Mouse (Mus musculus): ENCODE data around the gene Klk10. TPM values are rescaled to one million over a fixed set of nuclear protein-coding genes. Genes with fewer than 3 reads are reported as not detected.

Gene Klk10
- polyA plus RNA-seq, 1 experiment, result not detected

DNA sequence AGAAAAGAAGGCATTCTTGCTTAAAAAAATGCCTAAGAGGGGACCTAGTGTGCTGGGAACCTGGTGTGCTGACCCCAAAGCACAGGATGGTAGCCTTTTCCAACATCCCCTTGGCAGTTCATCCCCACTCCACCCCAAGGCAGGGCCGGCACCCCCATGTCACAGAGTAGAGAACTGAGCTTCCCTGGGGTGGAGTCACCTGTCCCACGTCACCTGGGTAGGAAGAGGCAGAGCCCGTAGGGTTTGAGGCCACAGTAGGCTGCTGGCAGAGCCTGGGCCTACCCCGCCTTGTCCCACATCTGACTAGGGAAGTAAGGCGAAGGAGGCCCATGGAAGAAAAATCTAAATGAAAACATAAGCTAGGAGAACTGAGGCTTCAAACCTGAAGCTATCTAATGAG is 6.5 kb upstream of the Klk10 start, which contains the start of gene Klk11:
Gene Klk11, plus strand, starts transcription at position 241 of the 400 bp plus-strand sequence.
- Histone ChIP-seq H3K4me3 (replicated peaks; ENCODE audit: control insufficient read depth, low read depth, low read length) (no peak within 1 kb of the TSS), H3K4me1 (ENCODE audit: control insufficient read depth, insufficient read depth, low read length) (no peaks in the 10 kb centered on the region), H3K27ac (ENCODE audit: control insufficient read depth, insufficient read depth, low read depth, low read length, poor library complexity) (no peak within 1 kb of the TSS)
- TF ChIP-seq CTCF (IDR thresholded peaks at IDR 0.05; ENCODE audit: control insufficient read depth, insufficient read depth, low read length), result no peak
- 74% methylated on average over 5 of the region's 5 CpGs for WGBS

DNA sequence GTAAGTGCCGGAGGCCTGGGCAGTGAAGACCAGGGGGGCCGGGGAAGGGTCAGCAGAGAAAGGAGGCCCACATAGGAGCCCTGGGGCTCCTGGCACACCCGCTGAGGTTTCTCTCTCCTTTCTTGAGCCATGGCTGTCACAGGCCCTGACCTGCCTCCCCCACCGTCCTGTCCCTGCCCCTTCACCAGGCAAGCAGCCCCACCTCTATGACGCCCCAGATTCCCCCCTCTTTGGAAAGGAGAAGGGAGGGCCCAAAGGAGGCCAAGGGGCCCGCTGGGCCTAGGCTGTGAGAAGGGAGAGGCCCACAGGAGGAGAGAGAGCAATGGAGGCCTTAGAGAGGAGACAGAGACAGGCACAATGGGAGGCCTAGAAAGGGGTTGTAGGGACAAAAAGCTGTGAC is 6.0 kb upstream of the Klk10 start:
- Histone ChIP-seq H3K4me3 (replicated peaks; ENCODE audit: control insufficient read depth, low read depth, low read length) (no peak overlapping the region), H3K27ac (ENCODE audit: control insufficient read depth, insufficient read depth, low read depth, low read length, poor library complexity) (no peak overlapping the region), H3K4me1 (ENCODE audit: control insufficient read depth, insufficient read depth, low read length) (no peaks in the 10 kb centered on the region)
- WGBS, result 74% methylated on average over 6 of the region's 6 CpGs
- TF ChIP-seq POLR2A (IDR thresholded peaks at IDR 0.05; ENCODE audit: borderline replicate concordance, control insufficient read depth, low read depth, low read length) (no peak), CTCF (IDR thresholded peaks at IDR 0.05; ENCODE audit: control insufficient read depth, insufficient read depth, low read length) (no peak)

DNA sequence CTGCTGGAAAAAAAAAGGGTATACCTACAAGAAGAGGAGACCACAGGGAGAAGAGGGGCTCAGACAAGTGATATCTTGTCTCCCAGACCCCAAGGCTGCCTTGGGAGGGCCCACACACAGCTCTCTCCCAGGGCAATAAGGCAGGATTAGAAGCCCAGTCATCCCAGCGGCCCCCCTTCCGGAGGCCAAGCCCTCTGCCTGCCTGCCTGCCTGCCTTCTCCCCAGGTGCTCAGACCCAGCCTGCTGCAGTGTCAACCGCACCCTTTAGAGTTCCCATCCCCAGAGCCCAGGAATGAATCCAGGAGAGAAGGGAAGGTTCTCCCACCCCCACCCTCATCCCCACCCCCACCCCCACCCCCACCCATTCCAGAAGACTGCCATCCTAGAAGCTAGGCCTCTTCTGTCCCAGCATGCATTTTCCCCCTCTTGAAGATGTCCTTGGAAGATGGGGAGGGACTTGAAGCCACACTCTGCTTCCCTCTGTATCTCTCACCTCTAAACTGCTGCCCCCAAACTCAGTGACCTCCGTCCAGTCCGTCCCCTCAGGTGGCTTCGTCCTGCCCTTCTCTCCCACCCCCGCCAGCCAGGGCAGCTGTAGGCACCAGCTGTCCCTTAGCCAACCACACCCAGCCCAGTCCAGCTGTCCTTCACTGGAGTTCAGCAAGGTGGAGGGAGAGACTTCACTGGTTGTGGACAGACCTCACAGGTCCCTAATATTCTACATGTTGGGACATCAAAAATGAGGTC is 5.4 kb upstream of the Klk10 start:
- 74% methylated on average over 7 of the region's 7 CpGs for WGBS
- TF ChIP-seq CTCF (IDR thresholded peaks at IDR 0.05; ENCODE audit: control insufficient read depth, insufficient read depth, low read length) (no peak), POLR2A (IDR thresholded peaks at IDR 0.05; ENCODE audit: borderline replicate concordance, control insufficient read depth, low read depth, low read length) (no peak)
- Histone ChIP-seq H3K4me1 (ENCODE audit: control insufficient read depth, insufficient read depth, low read length) (no peaks in the 10 kb centered on the region), H3K27ac (ENCODE audit: control insufficient read depth, insufficient read depth, low read depth, low read length, poor library complexity) (no peak overlapping the region), H3K4me3 (replicated peaks; ENCODE audit: control insufficient read depth, low read depth, low read length) (no peak overlapping the region)

DNA sequence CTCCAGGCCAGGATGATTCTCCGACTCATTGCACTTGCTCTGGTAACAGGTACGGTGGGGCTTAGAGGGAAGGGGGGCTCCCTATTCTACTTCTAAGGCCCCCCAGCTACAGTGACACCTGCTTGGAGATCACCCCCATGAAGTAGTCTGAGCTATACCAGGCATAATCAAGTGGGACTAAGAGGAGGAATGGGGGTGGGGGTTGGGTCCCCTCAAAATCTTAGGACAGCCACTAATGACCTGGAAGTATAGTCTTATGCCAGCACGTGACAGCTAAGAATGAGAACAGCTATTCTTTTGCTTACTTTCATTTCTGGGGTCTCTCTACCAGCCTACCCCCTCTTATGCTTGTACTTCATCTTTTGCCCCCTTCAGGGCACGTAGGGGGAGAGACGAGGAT is 4.3 kb upstream of the Klk10 start:
- Histone ChIP-seq H3K4me1 (ENCODE audit: control insufficient read depth, insufficient read depth, low read length) (no peaks in the 10 kb centered on the region), H3K4me3 (replicated peaks; ENCODE audit: control insufficient read depth, low read depth, low read length) (no peak overlapping the region), H3K27ac (ENCODE audit: control insufficient read depth, insufficient read depth, low read depth, low read length, poor library complexity) (no peak overlapping the region)
- TF ChIP-seq CTCF (IDR thresholded peaks at IDR 0.05; ENCODE audit: control insufficient read depth, insufficient read depth, low read length) (no peak), POLR2A (IDR thresholded peaks at IDR 0.05; ENCODE audit: borderline replicate concordance, control insufficient read depth, low read depth, low read length) (no peak)
- WGBS, result 82% methylated on average over 5 of the region's 5 CpGs

DNA sequence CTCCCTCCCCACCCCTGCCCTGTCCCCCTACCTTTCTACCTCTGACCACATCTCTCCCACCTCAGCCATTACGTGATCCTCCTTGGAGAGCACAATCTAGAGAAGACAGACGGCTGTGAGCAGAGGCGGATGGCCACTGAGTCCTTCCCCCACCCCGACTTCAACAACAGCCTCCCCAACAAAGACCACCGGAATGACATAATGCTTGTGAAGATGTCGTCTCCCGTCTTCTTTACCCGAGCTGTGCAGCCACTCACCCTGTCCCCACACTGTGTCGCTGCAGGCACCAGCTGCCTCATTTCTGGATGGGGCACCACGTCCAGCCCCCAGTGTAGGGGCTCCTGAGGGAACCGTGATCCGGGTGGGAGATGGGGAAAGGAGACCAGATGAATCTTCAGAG is 3.4 kb upstream of the Klk10 start:
- Histone ChIP-seq H3K27ac (ENCODE audit: control insufficient read depth, insufficient read depth, low read depth, low read length, poor library complexity) (no peak overlapping the region), H3K4me1 (ENCODE audit: control insufficient read depth, insufficient read depth, low read length) (no peaks in the 10 kb centered on the region), H3K4me3 (replicated peaks; ENCODE audit: control insufficient read depth, low read depth, low read length) (no peak overlapping the region)
- TF ChIP-seq POLR2A (IDR thresholded peaks at IDR 0.05; ENCODE audit: borderline replicate concordance, control insufficient read depth, low read depth, low read length) (no peak), CTCF (IDR thresholded peaks at IDR 0.05; ENCODE audit: control insufficient read depth, insufficient read depth, low read length) (no peak)
- WGBS, result 80% methylated on average over 12 of the region's 12 CpGs

DNA sequence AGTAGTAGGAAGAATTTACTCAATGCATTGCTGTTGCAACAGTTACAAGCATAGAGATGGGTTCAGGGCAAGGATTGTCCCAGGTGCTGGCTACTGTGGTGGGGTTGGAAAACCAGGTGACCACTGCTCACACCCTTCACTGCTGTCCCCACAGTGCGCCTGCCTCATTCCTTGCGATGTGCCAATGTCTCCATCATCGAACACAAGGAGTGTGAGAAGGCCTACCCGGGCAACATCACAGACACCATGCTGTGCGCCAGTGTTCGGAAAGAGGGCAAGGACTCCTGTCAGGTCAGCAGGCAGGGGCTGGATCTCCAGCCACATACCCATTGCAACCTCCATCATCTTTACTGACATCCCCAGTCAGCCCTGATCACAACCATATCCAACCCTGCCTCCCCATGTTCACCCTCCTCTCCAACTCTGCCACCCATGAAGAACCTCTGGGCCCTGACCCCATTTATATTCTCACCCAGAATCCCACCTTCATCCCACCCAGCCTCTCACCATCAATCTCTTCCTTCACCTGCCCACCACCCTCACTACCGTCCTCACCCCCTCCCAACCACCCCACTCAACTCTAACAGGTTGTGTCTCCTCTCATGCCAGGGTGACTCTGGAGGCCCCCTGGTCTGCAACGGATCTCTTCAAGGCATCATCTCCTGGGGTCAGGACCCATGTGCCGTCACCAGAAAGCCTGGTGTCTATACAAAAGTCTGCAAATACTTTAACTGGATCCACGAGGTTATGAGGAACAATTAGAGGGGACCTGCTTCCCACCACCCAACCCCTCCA is 2.5 kb upstream of the Klk10 start:
- TF ChIP-seq CTCF (IDR thresholded peaks at IDR 0.05; ENCODE audit: control insufficient read depth, insufficient read depth, low read length), result no peak
- TF ChIP-seq POLR2A (IDR thresholded peaks at IDR 0.05; ENCODE audit: borderline replicate concordance, control insufficient read depth, low read depth, low read length), result no peak
- no peaks in the 10 kb centered on the region for H3K4me1 ChIP-seq (ENCODE audit: control insufficient read depth, insufficient read depth, low read length)
- WGBS, result 76% methylated on average over 10 of the region's 10 CpGs
- no peak overlapping the region for H3K4me3 ChIP-seq (replicated peaks; ENCODE audit: control insufficient read depth, low read depth, low read length)
- no peak overlapping the region for H3K27ac ChIP-seq (ENCODE audit: control insufficient read depth, insufficient read depth, low read depth, low read length, poor library complexity)

DNA sequence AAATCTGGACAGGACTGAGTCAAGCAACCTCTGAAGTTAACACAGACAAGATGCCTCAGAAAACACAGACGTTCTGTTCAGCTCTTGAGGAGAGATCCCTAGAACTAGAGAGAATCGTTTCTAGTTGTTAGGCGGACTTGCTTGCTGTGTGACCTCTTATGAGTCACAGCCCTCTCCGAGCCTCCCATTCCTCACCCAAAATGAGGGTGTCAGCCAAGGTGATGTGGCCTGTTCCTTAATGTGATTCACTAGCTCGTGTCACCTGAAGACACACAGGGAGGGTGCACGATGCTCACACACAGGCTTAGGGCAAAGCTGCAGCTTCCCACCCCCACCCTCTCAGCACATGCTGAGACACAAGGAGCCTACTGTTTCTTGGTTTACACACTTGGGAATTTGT is 594 bp upstream of the Klk10 start:
- 60% methylated on average over 6 of the region's 6 CpGs for WGBS
- Histone ChIP-seq H3K27ac (ENCODE audit: control insufficient read depth, insufficient read depth, low read depth, low read length, poor library complexity) (no peak overlapping the region), H3K4me1 (ENCODE audit: control insufficient read depth, insufficient read depth, low read length) (no peaks in the 10 kb centered on the region), H3K4me3 (replicated peaks; ENCODE audit: control insufficient read depth, low read depth, low read length) (no peak overlapping the region)
- TF ChIP-seq CTCF (IDR thresholded peaks at IDR 0.05; ENCODE audit: control insufficient read depth, insufficient read depth, low read length), result no peak
- TF ChIP-seq POLR2A (IDR thresholded peaks at IDR 0.05; ENCODE audit: borderline replicate concordance, control insufficient read depth, low read depth, low read length), result no peak

DNA sequence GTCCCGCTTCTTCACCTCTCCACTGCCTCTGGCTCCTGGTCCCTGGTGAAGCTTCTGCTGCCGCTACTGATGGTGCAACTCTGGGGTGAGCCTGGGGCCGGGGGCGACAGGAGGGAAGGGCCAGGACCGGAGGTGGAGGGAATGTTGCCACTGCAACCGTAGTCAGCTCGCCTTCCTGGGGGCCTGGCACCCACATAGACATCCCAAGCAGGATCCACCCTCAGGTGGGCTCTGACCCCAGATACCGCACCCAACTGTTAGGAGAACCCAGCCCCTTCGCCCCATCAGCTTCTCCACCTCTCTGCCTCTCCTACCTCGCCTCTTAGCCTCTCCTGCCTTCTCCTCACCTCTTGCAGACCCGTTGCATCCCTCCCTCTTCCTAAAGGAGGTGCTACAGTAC is 706 bp downstream of the Klk10 start:
- TF ChIP-seq POLR2A (IDR thresholded peaks at IDR 0.05; ENCODE audit: borderline replicate concordance, control insufficient read depth, low read depth, low read length), result no peak
- no peak for TF ChIP-seq CTCF (IDR thresholded peaks at IDR 0.05; ENCODE audit: control insufficient read depth, insufficient read depth, low read length)
- no peak overlapping the region for H3K4me3 ChIP-seq (replicated peaks; ENCODE audit: control insufficient read depth, low read depth, low read length)
- no peaks in the 10 kb centered on the region for H3K4me1 ChIP-seq (ENCODE audit: control insufficient read depth, insufficient read depth, low read length)
- 79% methylated on average over 11 of the region's 11 CpGs for WGBS
- H3K27ac ChIP-seq (ENCODE audit: control insufficient read depth, insufficient read depth, low read depth, low read length, poor library complexity), result no peak overlapping the region
